Mouse (Mus musculus) thymus, adult 18-20 months (tissue): ENCODE data around the gene Tmem212.

ENCODE experiments used
- DNase-seq, 2 experiments: peaks; one replicate each; pipeline ENCODE4 v3.0.0; 2022; ENCODE audit warnings: mixed read lengths in 2 of 2

Tmem212 gene

GRCm38 (mm10) chr3:27842856-27843255 lies 53.3 kb downstream of the Tmem212 start:
- DNase-seq, result no peak

- no peak for DNase-seq
Measured at GRCm38 (mm10) chr3:27840311-27840710, 55.9 kb downstream of the Tmem212 start.

- no peak for DNase-seq
Measured at GRCm38 (mm10) chr3:27839795-27840194, 56.4 kb downstream of the Tmem212 start.

- DNase-seq, result no peak
Measured at GRCm38 (mm10) chr3:27839231-27839630, 56.9 kb downstream of the Tmem212 start.

- no peak for DNase-seq
Measured at GRCm38 (mm10) chr3:27836297-27836696, 59.9 kb downstream of the Tmem212 start.

GRCm38 (mm10) chr3:27835786-27836185 lies 60.4 kb downstream of the Tmem212 start:
- no peak for DNase-seq

- no peak for DNase-seq
Measured at GRCm38 (mm10) chr3:27828755-27829154, 67.4 kb downstream of the Tmem212 start.

- no peak for DNase-seq
Measured at GRCm38 (mm10) chr3:27827236-27827635, 68.9 kb downstream of the Tmem212 start.

GRCm38 (mm10) chr3:27825985-27826384 lies 70.2 kb downstream of the Tmem212 start:
- no peak for DNase-seq
